Mouse (Mus musculus): ENCODE measurements at regions not wholly inside any gene's neighbourhood (a gene's known extent, or its start where the extent isn't known, plus 50 kb on each side); places are given as distances from the start of the nearest gene placed in this dataset.

- Histone ChIP-seq H3K36me3 (replicated peaks in 1 of 2; ENCODE audit: control insufficient read depth in 1 of 2, insufficient read depth in 1 of 2, low read length in 1 of 2) (no peaks in the 10 kb centered on the region), H3K27me3 (replicated peaks) (no peaks in the 10 kb centered on the region), H3K9ac (ENCODE audit: insufficient read depth, low read depth) (no peak overlapping the region), H3K27ac (ENCODE audit: insufficient read depth, low read depth) (no peak overlapping the region), H3K79me2 (replicated peaks; ENCODE audit: control insufficient read depth, extremely low read depth, insufficient read depth, poor library complexity, severe bottlenecking) (no peaks in the 10 kb centered on the region), H3K4me2 (ENCODE audit: insufficient read depth, low read depth, poor library complexity, severe bottlenecking) (no peak overlapping the region), H3K4me1 (ENCODE audit: control insufficient read depth in 1 of 2, insufficient read depth in 2 of 2) (no peaks in the 10 kb centered on the region), H3K9me3 (replicated peaks; ENCODE audit: low read length) (no peaks in the 10 kb centered on the region), H3K4me3 (replicated peaks in 1 of 3; ENCODE audit: low read depth in 2 of 3, low read length in 2 of 3, poor library complexity in 1 of 3) (no peak overlapping the region)
- in situ Hi-C loops (cut with MboI; ENCODE audit: low pct_ligation_motif_present, low pct_unique_long_range_greater_than_20kb, low sequenced_read_pairs) = no loop called here
- TF ChIP-seq KAT2A (IDR thresholded peaks at IDR 0.05; ENCODE audit: insufficient replicate concordance, low read length) = no peak
- no peak for TF ChIP-seq HCFC1 (IDR thresholded peaks at IDR 0.05; ENCODE audit: low read depth, low read length)
- no peak for TF ChIP-seq MEF2A (IDR thresholded peaks at IDR 0.05; ENCODE audit: borderline replicate concordance, low read depth, low read length)
- no peak for TF ChIP-seq MXI1 (IDR thresholded peaks at IDR 0.05; ENCODE audit: low read depth, low read length)
- TF ChIP-seq RCOR1 (conservative IDR thresholded peaks at IDR 0.05; ENCODE audit: low read depth, low read length) = no peak
- dilution Hi-C loops (cut with MboI; ENCODE audit: extremely low pct_ligation_motif_present, extremely low pct_unique_long_range_greater_than_20kb, low sequenced_read_pairs) = no loop called here
- no peak for DNase-seq (ENCODE audit: extremely low read depth)
Measured at GRCm38 (mm10) chr3:41302805-41303204, 220.0 kb upstream of the Pgrmc2 start.

- no peaks in the 10 kb centered on the region for H3K79me2 ChIP-seq (replicated peaks; ENCODE audit: control insufficient read depth, extremely low read depth, insufficient read depth, poor library complexity, severe bottlenecking)
- H3K27ac ChIP-seq (ENCODE audit: insufficient read depth, low read depth) = no peak overlapping the region
- in situ Hi-C loops (cut with MboI; ENCODE audit: low pct_ligation_motif_present, low pct_unique_long_range_greater_than_20kb, low sequenced_read_pairs) = no loop called here
- no peak overlapping the region for H3K4me3 ChIP-seq (replicated peaks in 1 of 3; ENCODE audit: low read depth in 2 of 3, low read length in 2 of 3, poor library complexity in 1 of 3)
- TF ChIP-seq NRF1 (IDR thresholded peaks at IDR 0.05; ENCODE audit: low read depth, low read length) = no peak
- no peak for TF ChIP-seq MEF2A (IDR thresholded peaks at IDR 0.05; ENCODE audit: borderline replicate concordance, low read depth, low read length)
- no peak for TF ChIP-seq EP300 (IDR thresholded peaks at IDR 0.05; ENCODE audit: low read length)
- TF ChIP-seq NELFE (IDR thresholded peaks at IDR 0.05; ENCODE audit: low read depth, low read length) = no peak
- TF ChIP-seq RAD21 (IDR thresholded peaks at IDR 0.05; ENCODE audit: low read depth, low read length) = no peak
- no peak for TF ChIP-seq E2F4 (IDR thresholded peaks at IDR 0.05; ENCODE audit: insufficient replicate concordance, low read depth, low read length)
- TF ChIP-seq TCF12 (IDR thresholded peaks at IDR 0.05; ENCODE audit: low read depth, low read length) = no peak
- no peak for TF ChIP-seq ZMIZ1 (IDR thresholded peaks at IDR 0.05; ENCODE audit: low read depth, low read length)
- TF ChIP-seq GABPA (IDR thresholded peaks at IDR 0.05; ENCODE audit: insufficient replicate concordance, low read depth, low read length) = no peak
- TF ChIP-seq ZC3H11A (IDR thresholded peaks at IDR 0.05; ENCODE audit: low read depth, low read length) = no peak
- no peak for TF ChIP-seq USF2 (conservative IDR thresholded peaks at IDR 0.05; ENCODE audit: low read depth, low read length)
- TF ChIP-seq TBP (conservative IDR thresholded peaks at IDR 0.05; ENCODE audit: low read depth, low read length) = no peak
- TF ChIP-seq ZKSCAN1 (IDR thresholded peaks at IDR 0.05; ENCODE audit: borderline replicate concordance, low read depth, low read length) = no peak
- no peak for TF ChIP-seq POLR2AphosphoS2 (IDR thresholded peaks at IDR 0.05; ENCODE audit: low read depth, low read length)
- no peak for TF ChIP-seq ZNF384 (IDR thresholded peaks at IDR 0.05; ENCODE audit: low read depth, low read length)
- TF ChIP-seq MAX (IDR thresholded peaks at IDR 0.05; ENCODE audit: low read length) = no peak
- TF ChIP-seq CHD2 (IDR thresholded peaks at IDR 0.05; ENCODE audit: low read length) = no peak
- TF ChIP-seq CTCF (conservative IDR thresholded peaks at IDR 0.05 in 1 of 2, IDR thresholded peaks at IDR 0.05 in 1 of 2; ENCODE audit: low read depth in 2 of 2, low read length in 2 of 2) = no peak
- TF ChIP-seq CHD1 (IDR thresholded peaks at IDR 0.05; ENCODE audit: low read depth, low read length) = no peak
- H3K9ac ChIP-seq (ENCODE audit: insufficient read depth, low read depth) = no peak overlapping the region
- H3K4me1 ChIP-seq (ENCODE audit: control insufficient read depth in 1 of 2, insufficient read depth in 2 of 2) = no peaks in the 10 kb centered on the region
- H3K4me2 ChIP-seq (ENCODE audit: insufficient read depth, low read depth, poor library complexity, severe bottlenecking) = no peak overlapping the region
- no peak for DNase-seq (ENCODE audit: extremely low read depth)
- no peaks in the 10 kb centered on the region for H3K36me3 ChIP-seq (replicated peaks in 1 of 2; ENCODE audit: control insufficient read depth in 1 of 2, insufficient read depth in 1 of 2, low read length in 1 of 2)
- H3K27me3 ChIP-seq (replicated peaks) = no peaks in the 10 kb centered on the region
- H3K9me3 ChIP-seq (replicated peaks; ENCODE audit: low read length) = no peaks in the 10 kb centered on the region
- dilution Hi-C loops (cut with MboI; ENCODE audit: extremely low pct_ligation_motif_present, extremely low pct_unique_long_range_greater_than_20kb, low sequenced_read_pairs) = no loop called here
Measured at GRCm38 (mm10) chr3:41298776-41299175, 215.9 kb upstream of the Pgrmc2 start.

All from CH12.LX (cell line).